Mouse (Mus musculus): ENCODE measurements around the gene Zfp648.
A peak's percentile ranks its signal among the peaks of the same experiment; 100 is the strongest.

Zfp648 gene

DNA sequence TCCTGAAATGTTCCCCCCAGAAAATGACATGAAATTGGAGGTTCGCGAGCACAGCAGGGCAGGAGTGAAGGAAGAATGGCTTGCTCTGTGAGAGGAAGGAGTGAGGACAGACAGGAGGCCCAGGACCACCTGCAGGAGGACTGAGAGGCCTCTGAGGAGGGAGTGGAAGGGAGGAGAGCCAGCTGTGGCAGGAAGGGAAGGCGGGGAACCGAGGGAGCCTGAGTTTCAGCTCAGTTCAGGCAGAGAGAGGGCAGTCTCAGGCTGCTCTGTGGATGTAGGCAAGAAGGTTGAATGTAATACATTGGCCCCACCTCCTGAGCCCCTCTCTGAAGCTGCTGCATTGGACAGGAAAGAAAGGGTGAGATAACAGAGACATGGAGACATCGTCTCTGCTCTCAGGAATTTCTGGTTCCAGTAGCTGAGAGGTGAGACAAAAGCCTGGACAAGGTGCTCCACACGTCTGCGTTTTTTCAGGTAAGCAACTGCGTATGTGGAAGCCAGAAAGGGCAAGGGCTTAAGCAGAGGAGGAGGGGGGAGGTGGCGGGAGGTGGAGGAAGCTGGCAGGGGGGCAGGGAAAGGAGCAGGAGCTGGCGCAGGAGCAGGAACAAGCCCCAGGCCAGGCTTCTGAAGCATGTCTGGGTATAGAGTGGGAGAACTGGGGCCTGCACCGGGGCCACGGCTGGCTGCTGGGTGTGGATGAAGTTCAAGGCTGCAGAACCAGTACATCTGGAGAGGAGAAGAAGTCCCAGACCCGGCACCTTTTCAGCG is at the start of gene Zfp648:
Gene Zfp648 (plus strand): TSS at position 233 of the 768 bp plus-strand sequence.
- no peak for DNase-seq (ENCODE audit: low spot score in 2 of 2)

- no peak for DNase-seq (ENCODE audit: low spot score in 2 of 2)
Measured at GRCm38 (mm10) chr1:154152539-154152938, 48.4 kb upstream of the Zfp648 start.

GRCm38 (mm10) chr1:154153800-154154199 is 47.2 kb upstream of the Zfp648 start:
- no peak for DNase-seq (ENCODE audit: low spot score in 2 of 2)

- DNase-seq (ENCODE audit: low spot score in 2 of 2): peak; percentile 62 to 76
Measured at GRCm38 (mm10) chr1:154156177-154157062, 44.6 kb upstream of the Zfp648 start.

DNA sequence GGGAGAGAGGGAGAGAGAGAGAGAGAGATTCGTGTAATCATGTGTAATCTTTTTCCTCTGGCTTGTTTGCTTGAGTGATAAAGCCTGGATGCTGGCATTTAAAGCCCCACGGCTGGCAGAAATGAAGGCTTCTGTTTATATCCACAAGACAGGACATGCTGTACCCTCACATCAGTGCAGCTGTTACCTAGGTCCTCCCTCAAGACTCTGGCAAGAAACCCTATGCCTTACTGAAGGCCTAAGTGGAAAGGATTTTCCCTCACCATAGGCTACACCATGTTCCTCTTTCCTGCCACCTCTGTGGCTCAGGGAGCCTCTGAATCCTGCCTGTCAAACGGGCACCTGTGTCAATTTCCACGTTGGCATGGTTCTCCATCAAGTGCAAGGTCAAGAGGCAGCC is 43.9 kb upstream of the Zfp648 start:
- no peak for DNase-seq (ENCODE audit: low spot score in 2 of 2)

- no peak for DNase-seq (ENCODE audit: low spot score in 2 of 2)
Measured at GRCm38 (mm10) chr1:154167696-154168095, 33.3 kb upstream of the Zfp648 start.

DNA sequence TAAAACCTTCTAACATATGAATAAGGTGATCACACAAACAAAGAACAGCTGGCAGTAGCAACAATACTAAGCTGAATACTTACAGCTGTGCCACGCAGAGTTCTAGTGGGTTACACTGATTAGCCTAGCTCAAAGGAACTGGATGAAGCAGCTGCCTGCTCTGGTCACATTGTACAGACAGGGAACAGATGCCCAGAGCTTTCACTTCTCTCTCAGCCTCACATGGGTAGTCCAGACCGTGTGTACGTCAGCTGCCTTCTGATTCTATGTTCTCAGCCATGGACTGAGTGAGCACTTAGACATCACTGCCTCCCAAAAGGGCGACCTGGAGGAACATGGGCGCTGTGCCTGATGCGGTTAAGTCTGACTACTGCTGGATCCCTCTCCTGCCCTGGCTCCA is 25.7 kb upstream of the Zfp648 start:
- DNase-seq (ENCODE audit: low spot score in 2 of 2): no peak

GRCm38 (mm10) chr1:154177781-154178180 is 23.2 kb upstream of the Zfp648 start:
- no peak for DNase-seq (ENCODE audit: low spot score in 2 of 2)

DNA sequence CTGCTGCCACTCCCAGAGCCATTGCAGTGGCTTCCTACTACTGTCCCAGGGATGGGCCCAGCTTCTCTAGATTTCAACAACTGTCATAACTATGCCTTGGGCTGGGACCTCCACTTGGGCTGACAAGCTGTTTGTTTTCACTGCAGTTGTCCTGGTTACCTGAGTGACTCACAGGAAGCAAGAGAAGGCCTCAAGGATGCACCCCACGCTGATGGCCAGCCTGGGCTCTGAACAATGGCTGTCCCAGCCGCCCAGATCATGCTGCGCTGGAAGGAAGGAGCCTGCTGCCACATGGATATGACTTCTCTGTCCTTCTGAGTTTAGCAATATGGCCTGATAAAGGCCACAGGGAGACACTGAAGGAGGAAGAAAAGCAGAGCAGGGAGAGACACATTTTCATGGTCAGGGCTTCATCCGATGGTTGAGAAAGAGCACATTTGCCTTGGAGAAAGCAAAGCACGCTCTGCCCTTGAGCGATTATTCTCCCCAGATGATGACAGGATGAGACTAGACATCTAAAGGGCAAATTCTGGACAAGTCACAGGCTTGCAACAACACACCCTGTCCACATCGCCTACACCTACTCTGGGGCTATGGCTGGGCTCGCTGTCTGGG is 22.3 kb upstream of the Zfp648 start:
- no peak for DNase-seq (ENCODE audit: low spot score in 2 of 2)

GRCm38 (mm10) chr1:154180952-154181351 is 20.0 kb upstream of the Zfp648 start:
- peak; percentile 70 to 73 for DNase-seq (ENCODE audit: low spot score in 2 of 2)

DNA sequence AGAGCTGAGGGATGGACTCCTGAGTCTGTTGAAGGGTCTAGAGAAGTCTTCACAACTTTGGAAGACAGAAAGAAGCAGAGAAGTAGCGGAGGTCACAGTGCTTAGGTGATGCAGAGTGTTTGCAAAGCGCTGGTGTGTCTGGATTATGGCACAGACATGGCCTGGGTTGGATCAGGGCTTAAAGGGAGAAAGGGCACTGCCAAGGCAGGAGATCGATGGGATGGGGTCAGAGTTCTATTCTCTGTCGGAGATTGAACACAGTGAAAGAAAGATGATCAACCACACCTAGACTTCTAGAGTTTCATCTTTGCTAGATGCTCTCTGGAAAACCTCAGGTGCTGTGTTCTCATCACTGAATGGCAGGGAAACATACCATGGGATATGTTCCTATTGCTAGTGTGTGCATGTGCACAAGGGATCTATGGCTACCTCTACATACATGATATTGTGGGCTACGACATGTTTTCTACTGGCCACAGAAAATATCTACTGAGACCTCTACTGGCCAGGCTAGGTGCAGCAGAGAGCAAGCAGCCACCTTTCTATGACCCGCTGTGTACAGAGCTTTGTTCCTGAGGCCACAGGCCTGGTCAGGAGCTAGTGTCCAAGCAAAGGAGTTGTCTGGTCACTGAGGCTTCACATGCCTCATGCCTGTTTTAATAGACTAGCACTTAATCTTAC is 18.5 kb upstream of the Zfp648 start:
- no peak for DNase-seq (ENCODE audit: low spot score in 2 of 2)

DNA sequence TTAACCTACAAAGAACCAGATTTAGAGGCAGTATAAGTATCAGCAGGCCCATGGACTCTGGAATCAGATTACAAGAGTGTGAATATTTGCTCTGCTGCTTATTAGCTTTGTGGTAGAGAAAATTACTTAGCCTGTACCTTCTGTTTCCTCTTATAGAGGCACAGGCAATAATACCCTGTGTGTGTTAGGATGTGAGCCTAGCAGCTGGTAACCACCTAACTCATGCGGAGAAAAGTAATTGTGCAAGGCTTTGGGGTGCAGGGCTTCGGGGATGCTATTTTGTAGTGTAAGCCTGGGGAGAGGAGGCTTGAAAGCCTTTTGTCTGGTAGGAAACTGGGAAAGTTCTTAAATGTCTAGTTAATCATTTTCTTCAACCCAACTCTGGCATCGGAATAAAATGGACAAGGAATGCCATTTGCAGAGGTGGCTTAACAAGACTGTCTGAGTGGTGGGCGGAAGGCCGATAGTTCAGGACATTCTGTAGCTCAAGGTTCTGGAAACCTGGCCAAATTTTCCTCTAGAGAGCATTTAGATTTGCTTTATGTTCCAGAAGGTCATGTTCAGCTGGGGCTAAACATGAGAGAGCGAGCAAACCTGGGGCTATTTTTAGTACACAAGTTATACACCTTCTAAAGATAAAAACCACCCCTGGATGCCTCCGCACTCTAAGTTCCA is 17.8 kb upstream of the Zfp648 start:
- no peak for DNase-seq (ENCODE audit: low spot score in 2 of 2)

GRCm38 (mm10) chr1:154188229-154188628 is 12.8 kb upstream of the Zfp648 start:
- no peak for DNase-seq (ENCODE audit: low spot score in 2 of 2)

- no peak for DNase-seq (ENCODE audit: low spot score in 2 of 2)
Measured at GRCm38 (mm10) chr1:154188631-154189030, 12.4 kb upstream of the Zfp648 start.

DNA sequence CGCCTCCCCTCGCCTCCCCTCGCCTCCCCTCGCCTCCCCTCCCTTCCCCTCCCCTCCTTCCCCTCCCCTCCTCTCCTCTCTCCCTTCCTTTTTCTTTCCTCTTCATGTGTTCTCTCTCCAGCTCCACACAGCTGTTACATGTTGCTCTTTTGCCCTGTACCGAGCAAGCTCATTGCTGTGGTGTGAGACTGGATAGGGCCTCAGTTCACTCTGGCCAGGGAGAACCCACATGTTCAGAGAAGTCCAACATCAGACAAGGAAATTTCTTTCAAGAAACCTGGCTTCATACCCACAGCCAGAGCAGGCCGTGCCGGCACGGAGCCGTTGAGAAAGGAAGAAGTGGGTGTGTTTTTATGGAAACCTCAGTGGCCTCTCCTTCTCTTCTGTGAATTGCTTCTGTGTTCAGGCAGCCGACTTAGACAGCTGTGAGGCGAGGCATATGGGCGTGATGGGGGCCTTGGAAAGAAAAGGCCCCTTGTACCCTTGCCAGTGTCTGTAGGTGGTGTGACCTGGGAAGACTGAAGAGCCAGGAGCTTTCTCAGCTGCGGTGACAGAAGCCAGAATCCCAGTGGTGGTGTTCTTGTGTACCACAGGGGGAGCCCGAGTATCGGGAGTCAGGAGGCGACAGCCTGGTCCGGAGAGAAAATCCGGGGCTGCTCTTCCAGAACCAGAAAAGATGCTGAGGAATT is 11.0 kb upstream of the Zfp648 start:
- DNase-seq (ENCODE audit: low spot score in 2 of 2): peak; percentile 50 to 67

- no peak for DNase-seq (ENCODE audit: low spot score in 2 of 2)
Measured at GRCm38 (mm10) chr1:154198896-154199295, 2.1 kb upstream of the Zfp648 start.

DNA sequence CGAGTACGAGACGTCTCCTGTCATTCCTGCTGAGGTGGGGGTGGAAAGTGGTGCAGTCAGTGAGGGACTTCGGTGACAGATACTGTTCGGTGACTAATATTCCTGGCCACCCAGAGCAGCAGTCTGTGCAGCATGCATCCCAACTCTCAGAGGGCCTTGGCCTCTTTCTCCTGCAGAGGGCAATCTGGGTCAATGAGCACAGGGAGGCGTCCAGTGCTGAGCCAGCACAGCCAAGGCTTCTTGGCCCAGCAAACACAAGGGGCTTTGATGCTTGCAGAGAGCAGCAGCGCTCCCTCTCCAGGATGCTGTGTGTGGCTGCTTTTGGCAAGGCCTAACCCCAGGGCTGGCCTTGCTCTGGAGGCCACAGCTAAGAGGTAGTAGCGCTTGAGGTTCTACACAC is 1.6 kb downstream of the Zfp648 start:
- DNase-seq (ENCODE audit: low spot score in 2 of 2): peak; percentile 19 to 50

DNA sequence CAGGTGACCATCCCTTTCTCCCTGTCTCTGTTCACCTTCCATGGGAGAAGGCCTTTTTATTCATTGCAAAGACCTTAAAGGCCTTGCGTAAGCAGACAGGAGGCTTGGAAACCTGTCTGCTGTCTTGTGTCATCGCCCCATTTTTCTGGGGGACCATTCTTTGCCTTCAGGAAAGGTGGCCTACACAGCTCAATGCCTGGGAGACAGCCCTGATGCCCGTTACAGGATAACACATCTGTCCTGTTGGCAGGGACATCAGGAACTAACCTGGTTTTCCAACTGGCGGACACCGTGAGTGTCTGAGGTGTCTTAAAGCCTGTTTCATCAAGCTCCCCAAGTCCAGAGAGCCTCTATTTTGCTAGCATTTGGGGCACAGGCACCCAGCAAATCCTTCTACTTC is 2.4 kb downstream of the Zfp648 start:
- DNase-seq (ENCODE audit: low spot score in 2 of 2): no peak

DNA sequence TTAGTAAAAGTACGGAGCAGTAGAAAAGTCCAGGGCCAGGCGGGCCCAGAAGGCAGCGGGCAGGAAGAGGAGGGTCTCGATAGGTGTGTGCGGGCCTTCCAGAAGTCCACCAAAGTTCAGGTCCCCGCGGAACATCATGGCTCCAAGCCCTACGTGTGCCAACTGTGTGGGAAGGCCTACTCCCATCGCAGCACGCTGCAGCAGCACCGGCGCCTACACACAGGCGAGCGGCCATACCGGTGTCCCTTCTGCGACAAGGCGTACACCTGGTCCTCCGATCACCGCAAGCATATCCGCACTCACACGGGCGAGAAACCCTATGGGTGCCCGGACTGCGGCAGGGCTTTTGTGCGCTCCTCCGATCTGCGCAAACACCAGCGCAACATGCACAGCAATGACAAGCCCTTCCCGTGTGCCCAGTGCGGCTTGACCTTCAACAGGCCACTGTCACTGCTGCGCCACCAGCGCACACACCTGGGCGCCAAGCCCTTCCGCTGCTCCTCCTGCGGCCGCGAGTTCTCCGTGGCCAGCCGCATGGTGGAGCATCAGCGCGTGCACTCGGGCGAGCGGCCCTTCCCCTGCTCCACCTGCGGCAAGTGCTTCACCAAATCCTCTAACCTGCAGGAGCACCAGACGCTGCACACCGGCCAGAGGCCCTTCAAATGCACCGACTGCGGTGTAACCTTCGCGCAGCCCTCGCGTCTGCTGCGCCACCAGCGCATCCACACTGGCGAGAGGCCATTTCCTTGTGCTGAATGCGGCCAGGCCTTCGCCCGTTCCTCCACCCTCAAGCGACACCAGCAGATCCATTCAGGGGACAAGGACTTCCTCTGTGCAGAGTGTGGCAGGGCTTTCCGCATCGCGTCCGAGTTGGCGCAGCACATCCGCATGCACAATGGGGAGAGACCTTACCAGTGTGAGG is 3.9 kb downstream of the Zfp648 start:
- no peak for DNase-seq (ENCODE audit: low spot score in 2 of 2)

DNA sequence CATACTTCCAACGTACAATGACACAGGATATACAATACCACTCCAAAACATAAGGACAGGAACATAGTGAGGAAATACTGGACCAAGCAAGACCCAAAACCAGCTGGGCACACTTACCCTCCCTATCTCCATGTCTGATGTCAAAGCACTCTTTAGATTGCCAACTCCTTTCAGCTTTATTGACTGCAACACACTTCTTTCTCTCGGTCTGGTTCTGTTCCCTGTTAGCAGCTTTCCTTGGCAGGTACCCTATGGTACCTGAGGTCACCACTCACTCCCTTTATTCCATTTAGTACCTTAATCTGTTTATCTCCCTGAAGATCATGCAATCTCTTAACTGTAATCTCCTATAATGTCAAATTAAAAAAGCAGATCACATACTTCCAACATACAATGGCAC is 19.0 kb downstream of the Zfp648 start:
- DNase-seq (ENCODE audit: low spot score in 2 of 2): no peak

Measured in right cerebral cortex, postnatal 36 days (tissue).